Mouse (Mus musculus): ENCODE results near the gene Ago3.

GRCm38 (mm10) chr4:126469334-126469733 lies 40.0 kb upstream of the Ago3 start:
- TF ChIP-seq CTCF (IDR thresholded peaks at IDR 0.05; ENCODE audit: borderline replicate concordance, insufficient read depth, low read depth, low read length) (no peak), POLR2A (IDR thresholded peaks at IDR 0.05; ENCODE audit: borderline replicate concordance, insufficient read depth, low read length) (no peak)
